Mouse (Mus musculus) embryonic facial prominence, embryonic 14.5 days (tissue): ENCODE measurements around the gene Emp1. TPM values are rescaled to one million over a fixed set of nuclear protein-coding genes. Genes with fewer than 3 reads are reported as not detected.

Source experiments
- ATAC-seq: fragments of 200-750 bp; cut with Nextera tagmentation; 2 replicates; pipeline ENCODE4 v1.8.0; 2017; ENCODE audit warnings: low read depth, moderate number of reproducible peaks, moderate TSS enrichment
- DNase-seq: peaks from one replicate; pipeline ENCODE4 v3.0.0-alpha.2; 2015; ENCODE audit warnings: low spot score
- H3K27ac ChIP-seq: fragments of 300-500 bp; sonication (generic); replicated peaks from 2 replicates; pipeline ENCODE4 v1.5.1; 2014; ENCODE audit warnings: low read depth, mild to moderate bottlenecking, low read length, moderate library complexity
- H3K27me3 ChIP-seq: fragments of 300-500 bp; sonication (generic); replicated peaks from 2 replicates; pipeline ENCODE4 v1.6.1; 2014; ENCODE audit warnings: low read length; ENCODE audit not compliant: control insufficient read depth, insufficient read depth
- H3K36me3 ChIP-seq: fragments of 300-500 bp; sonication (generic); 2 replicates; pipeline ENCODE4 v1.6.1; 2014; ENCODE audit warnings: low read length, mixed read lengths; ENCODE audit not compliant: control insufficient read depth, insufficient read depth
- H3K4me1 ChIP-seq: fragments of 300-500 bp; sonication (generic); 2 replicates; pipeline ENCODE4 v1.6.1; 2014; ENCODE audit warnings: antibody characterized with exemption, low read length; ENCODE audit not compliant: control insufficient read depth, insufficient read depth
- H3K4me2 ChIP-seq: fragments of 300-500 bp; sonication (generic); 2 replicates; pipeline ENCODE4 v1.6.1; 2014; ENCODE audit warnings: low read depth, mild to moderate bottlenecking, low read length, moderate library complexity, mixed read lengths
- H3K4me3 ChIP-seq: fragments of 300-500 bp; sonication (generic); 2 replicates; pipeline ENCODE4 v1.5.1; 2014; ENCODE audit warnings: low read depth, mild to moderate bottlenecking, low read length
- H3K9ac ChIP-seq: fragments of 300-500 bp; sonication (generic); 2 replicates; pipeline ENCODE4 v1.6.1; 2014; ENCODE audit warnings: low read depth, mild to moderate bottlenecking, low read length, moderate library complexity, mixed read lengths
- H3K9me3 ChIP-seq: fragments of 300-500 bp; sonication (generic); 2 replicates; pipeline ENCODE4 v1.6.1; 2016; ENCODE audit warnings: low read length; ENCODE audit not compliant: control insufficient read depth
- WGBS: fragments of 180-500 bp; shearing (Covaris S2); extraction: QIAGEN DNeasy Blood & Tissue Kit; methylation state at CpG from one replicate; pipeline ENCODE4 v1.1.7; 2014; 5-methylcytosine and 5-hydroxymethylcytosine counted together
- polyA plus RNA-seq: library from polyadenylated mRNA; unstranded; fragments of >200 nt; fragmentation: Nextera tagmentation; extraction: Ambion mirVana; gene quantifications from 2 replicates; pipeline ENCODE4 v1.2.1, GENCODE M21; 2014

Emp1 gene
- 56.5 and 70.8 TPM in 2 replicates for polyA plus RNA-seq

GRCm38 (mm10) chr6:135362459-135363159, at the start of gene Emp1:
Gene Emp1, plus strand, starts transcription at chr6:135362545.
- H3K4me1 ChIP-seq, result peaks cover 36% of the 10 kb centered on the region
- H3K9ac ChIP-seq, result peak within 1 kb of the TSS; percentile 81
- H3K27ac ChIP-seq, result peak within 1 kb of the TSS; percentile 97
- no peaks in the 10 kb centered on the region for H3K27me3 ChIP-seq
- ATAC-seq, result peak; percentile 67
- no peaks in the 10 kb centered on the region for H3K9me3 ChIP-seq
- WGBS, result 19% methylated on average over 13 of the region's 13 CpGs
- DNase-seq, result peak; percentile 95
- peaks cover 13% of the 10 kb centered on the region; the same call in 1 of the 2 replicates for H3K36me3 ChIP-seq
- peak within 1 kb of the TSS; percentile 54 for H3K4me3 ChIP-seq
- peak within 1 kb of the TSS; percentile 60 for H3K4me2 ChIP-seq

GRCm38 (mm10) chr6:135313981-135314380, 48.4 kb upstream of the Emp1 start:
- no peaks in the 10 kb centered on the region for H3K27me3 ChIP-seq
- no peak for ATAC-seq
- 41% methylated on average over 9 of the region's 9 CpGs for WGBS
- no peak overlapping the region for H3K4me2 ChIP-seq
- H3K4me1 ChIP-seq, result peaks cover 5% of the 10 kb centered on the region; the same call in 1 of the 2 replicates
- no peak overlapping the region for H3K4me3 ChIP-seq
- H3K27ac ChIP-seq, result no peak overlapping the region
- no peaks in the 10 kb centered on the region for H3K36me3 ChIP-seq
- H3K9ac ChIP-seq, result no peak overlapping the region
- peak; percentile 41 for DNase-seq
- no peaks in the 10 kb centered on the region for H3K9me3 ChIP-seq

GRCm38 (mm10) chr6:135316141-135316540, 46.2 kb upstream of the Emp1 start:
- ATAC-seq (no peak), DNase-seq (no peak)
- no peak overlapping the region for H3K4me2 ChIP-seq
- H3K4me3 ChIP-seq, result no peak overlapping the region
- WGBS, result 79% methylated on average over 2 of the region's 2 CpGs
- H3K27me3 ChIP-seq, result no peaks in the 10 kb centered on the region
- no peak overlapping the region for H3K27ac ChIP-seq
- H3K9me3 ChIP-seq, result no peaks in the 10 kb centered on the region
- no peak overlapping the region for H3K9ac ChIP-seq
- peaks cover 5% of the 10 kb centered on the region; the same call in 1 of the 2 replicates for H3K4me1 ChIP-seq
- no peaks in the 10 kb centered on the region for H3K36me3 ChIP-seq

GRCm38 (mm10) chr6:135319431-135319933, 42.9 kb upstream of the Emp1 start:
- H3K9ac ChIP-seq, result no peak overlapping the region
- no peaks in the 10 kb centered on the region for H3K9me3 ChIP-seq
- H3K27ac ChIP-seq, result no peak overlapping the region
- H3K4me1 ChIP-seq, result peaks cover 10% of the 10 kb centered on the region
- no peak overlapping the region for H3K4me2 ChIP-seq
- no peak for ATAC-seq
- no peak overlapping the region for H3K4me3 ChIP-seq
- H3K27me3 ChIP-seq, result no peaks in the 10 kb centered on the region
- no peak for DNase-seq
- H3K36me3 ChIP-seq, result no peaks in the 10 kb centered on the region
- 66% methylated on average over 5 of the region's 5 CpGs for WGBS

- 63% methylated on average over 7 of the region's 7 CpGs for WGBS
- no peak for ATAC-seq
- Histone ChIP-seq H3K9ac (no peak overlapping the region), H3K9me3 (no peaks in the 10 kb centered on the region), H3K4me1 (peaks cover 10% of the 10 kb centered on the region), H3K36me3 (no peaks in the 10 kb centered on the region), H3K4me2 (peak overlapping the region; percentile 25; the same call in 1 of the 2 replicates), H3K27me3 (no peaks in the 10 kb centered on the region), H3K27ac (peak overlapping the region; percentile 44), H3K4me3 (no peak overlapping the region)
- DNase-seq, result no peak
Measured at GRCm38 (mm10) chr6:135322749-135323148, 39.6 kb upstream of the Emp1 start.

GRCm38 (mm10) chr6:135323311-135323982, 38.9 kb upstream of the Emp1 start:
- ATAC-seq (peak; percentile 76), DNase-seq (peak; percentile 72)
- Histone ChIP-seq H3K36me3 (no peaks in the 10 kb centered on the region), H3K4me3 (no peak overlapping the region), H3K27me3 (no peaks in the 10 kb centered on the region), H3K4me2 (peak overlapping the region; percentile 25; the same call in 1 of the 2 replicates), H3K9me3 (no peaks in the 10 kb centered on the region), H3K27ac (peak overlapping the region; percentile 44), H3K4me1 (peaks cover 10% of the 10 kb centered on the region), H3K9ac (no peak overlapping the region)
- 41% methylated on average over 14 of the region's 16 CpGs for WGBS

- ATAC-seq (no peak), DNase-seq (no peak)
- no peaks in the 10 kb centered on the region for H3K36me3 ChIP-seq
- no peaks in the 10 kb centered on the region for H3K9me3 ChIP-seq
- H3K27ac ChIP-seq, result no peak overlapping the region; the same call in 1 of the 2 replicates
- H3K27me3 ChIP-seq, result no peaks in the 10 kb centered on the region
- H3K9ac ChIP-seq, result no peak overlapping the region
- H3K4me3 ChIP-seq, result no peak overlapping the region
- WGBS, result 68% methylated on average over 3 of the region's 3 CpGs
- no peak overlapping the region for H3K4me2 ChIP-seq
- H3K4me1 ChIP-seq, result peaks cover 10% of the 10 kb centered on the region
Measured at GRCm38 (mm10) chr6:135324111-135324510, 38.2 kb upstream of the Emp1 start.

GRCm38 (mm10) chr6:135324686-135325300, 37.6 kb upstream of the Emp1 start:
- Histone ChIP-seq H3K27ac (no peak overlapping the region), H3K36me3 (no peaks in the 10 kb centered on the region), H3K9ac (no peak overlapping the region), H3K9me3 (no peaks in the 10 kb centered on the region), H3K4me1 (peaks cover 10% of the 10 kb centered on the region), H3K4me2 (no peak overlapping the region), H3K27me3 (no peaks in the 10 kb centered on the region), H3K4me3 (no peak overlapping the region)
- no peak for ATAC-seq
- DNase-seq, result no peak
- WGBS, result 73% methylated on average over 9 of the region's 9 CpGs
